Mouse (Mus musculus) limb, embryonic 14.5 days (tissue): Measurements from ENCODE around the gene Lpp. TPM values are rescaled to one million over a fixed set of nuclear protein-coding genes. Genes with fewer than 3 reads are reported as not detected.
"Not testable (repeated sequence)": the region's sequence is repeated elsewhere in the genome, so short reads cannot be mapped to it uniquely, and the experiment has no call there.

Source experiments
- ATAC-seq: fragments of 200-750 bp; cut with Nextera tagmentation; 2 replicates; pipeline ENCODE4 v1.8.0; 2017; ENCODE audit warnings: low read depth, moderate number of reproducible peaks, moderate TSS enrichment; ENCODE audit not compliant: low FRiP score
- DNase-seq: peaks from one replicate; pipeline ENCODE4 v3.0.0-alpha.2; 2015; ENCODE audit warnings: low spot score
- H3K27ac ChIP-seq: fragments of 300-500 bp; sonication (generic); replicated peaks from 2 replicates; pipeline ENCODE4 v1.5.1; 2014; ENCODE audit warnings: low read depth, mild to moderate bottlenecking, low read length, moderate library complexity, mixed read lengths
- H3K27me3 ChIP-seq: fragments of 300-500 bp; sonication (generic); 2 replicates; pipeline ENCODE4 v1.6.1; 2014; ENCODE audit warnings: low read length, mixed read lengths; ENCODE audit not compliant: control insufficient read depth, insufficient read depth
- H3K36me3 ChIP-seq: fragments of 300-500 bp; sonication (generic); 2 replicates; pipeline ENCODE4 v1.6.1; 2014; ENCODE audit warnings: mild to moderate bottlenecking, low read length, moderate library complexity, mixed read lengths; ENCODE audit not compliant: control insufficient read depth, insufficient read depth
- H3K4me1 ChIP-seq: fragments of 300-500 bp; sonication (generic); 2 replicates; pipeline ENCODE4 v1.6.1; 2014; ENCODE audit warnings: antibody characterized with exemption, low read length, mixed read lengths; ENCODE audit not compliant: control insufficient read depth, insufficient read depth
- H3K4me2 ChIP-seq: fragments of 300-500 bp; sonication (generic); replicated peaks from 2 replicates; pipeline ENCODE4 v1.6.1; 2014; ENCODE audit warnings: low read depth, mild to moderate bottlenecking, low read length, moderate library complexity; ENCODE audit not compliant: severe bottlenecking
- H3K4me3 ChIP-seq: fragments of 300-500 bp; sonication (generic); replicated peaks from 2 replicates; pipeline ENCODE4 v1.5.1; 2014; ENCODE audit warnings: low read length
- H3K9ac ChIP-seq: fragments of 300-500 bp; sonication (generic); 2 replicates; pipeline ENCODE4 v1.6.1; 2014; ENCODE audit warnings: mild to moderate bottlenecking, low read depth, low read length, moderate library complexity; ENCODE audit not compliant: severe bottlenecking
- H3K9me3 ChIP-seq: fragments of 300-500 bp; sonication (generic); 2 replicates; pipeline ENCODE4 v1.6.1; 2016; ENCODE audit warnings: low read length; ENCODE audit not compliant: control insufficient read depth
- POLR2A ChIP-seq: fragments of 200-500 bp; IDR thresholded peaks from 2 replicates; pipeline ENCODE4 v1.8.0; 2012; ENCODE audit warnings: inconsistent platforms, mild to moderate bottlenecking, moderate library complexity, borderline replicate concordance; ENCODE audit not compliant: insufficient read depth, insufficient read length; ENCODE audit errors: extremely low read depth
- WGBS: fragments of 180-500 bp; shearing (Covaris S2); extraction: QIAGEN DNeasy Blood & Tissue Kit; methylation state at CpG from one replicate; pipeline ENCODE4 v1.1.7; 2014; 5-methylcytosine and 5-hydroxymethylcytosine counted together
- polyA plus RNA-seq, 2 experiments: library from polyadenylated mRNA; depleted of rRNA in 1 of 2; stranded (reverse) in 1 of 2; unstranded in 1 of 2; fragments of >200 nt; fragmentation: Nextera tagmentation in 1 of 2; extraction: Ambion mirVana in 1 of 2; gene quantifications; 2 replicates each; pipeline versions ENCODE4 v1.2.1 to v1.2.3; 2012 to 2014

Lpp gene
- polyA plus RNA-seq, 2 experiments, result 15.1 to 46.7 TPM

DNA sequence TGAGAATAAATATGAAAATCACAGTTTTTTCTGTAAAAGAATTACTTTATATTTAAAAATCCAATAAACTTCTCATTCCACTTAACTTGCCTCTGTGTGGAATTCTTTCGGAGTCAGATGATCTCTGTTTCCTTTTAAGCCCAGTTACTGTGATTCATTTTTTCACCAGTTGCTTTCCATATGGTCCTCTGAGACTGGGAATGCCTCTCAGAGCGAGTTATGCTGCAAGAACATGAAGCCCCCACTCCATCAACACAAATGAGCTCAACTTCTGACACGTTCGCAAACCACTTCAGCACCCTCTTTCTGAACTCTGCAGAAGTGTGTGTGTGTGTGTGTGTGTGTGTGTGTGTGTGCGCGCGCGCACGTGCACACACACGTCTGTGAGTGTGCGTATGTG, 599.2 kb downstream of the Lpp start:
- Histone ChIP-seq H3K36me3 (no peaks in the 10 kb centered on the region), H3K27me3 (no peaks in the 10 kb centered on the region), H3K27ac (no peak overlapping the region), H3K9ac (no peak overlapping the region), H3K4me1 (peaks cover 5% of the 10 kb centered on the region; the same call in 1 of the 2 replicates), H3K9me3 (no peaks in the 10 kb centered on the region), H3K4me2 (no peak overlapping the region), H3K4me3 (no peak overlapping the region)
- no peak for DNase-seq
- no peak for TF ChIP-seq POLR2A
- WGBS, result 74% methylated on average over 11 of the region's 11 CpGs
- no peak for ATAC-seq

DNA sequence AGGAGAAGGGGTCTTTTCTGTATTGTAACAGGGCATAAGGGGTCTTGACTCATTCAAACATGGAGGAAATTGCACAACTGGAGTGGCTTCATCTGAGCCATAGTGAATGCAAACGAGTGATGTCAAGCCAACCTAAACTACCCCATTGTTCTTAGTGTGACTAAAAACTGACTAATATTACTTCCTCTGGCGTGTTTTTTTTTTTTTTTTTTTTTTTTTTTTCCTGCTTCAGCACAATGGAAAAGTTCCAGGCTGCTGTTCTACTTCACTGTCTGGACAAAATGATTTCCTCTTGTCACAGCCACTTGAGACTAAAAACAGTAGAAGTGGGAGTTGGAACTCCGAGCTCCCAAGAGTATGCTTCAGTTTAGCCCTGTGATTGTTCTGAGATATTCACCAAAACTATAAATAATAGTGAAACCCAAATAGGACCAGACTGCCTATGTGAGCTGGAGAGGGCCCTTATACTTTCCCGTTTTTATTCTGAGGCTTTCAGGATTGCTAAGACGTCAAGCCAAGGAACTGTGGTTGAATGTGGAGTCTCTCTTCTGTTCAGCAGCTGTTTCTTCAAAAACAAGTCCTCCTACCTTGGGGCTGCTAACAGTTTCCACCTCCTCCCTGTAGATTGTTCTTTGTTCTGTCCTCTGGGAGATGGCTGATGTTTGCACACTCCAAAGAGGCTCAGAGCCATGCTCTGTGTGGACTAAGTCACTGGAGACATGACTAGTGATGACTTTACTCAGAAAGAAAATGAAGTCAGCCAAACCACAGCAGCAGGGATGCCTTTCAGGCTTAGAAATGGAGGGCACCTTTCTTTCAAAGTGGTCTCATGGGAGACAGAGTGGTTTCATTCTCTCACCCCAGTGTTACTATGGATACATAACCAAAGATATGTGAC, 617.9 kb downstream of the Lpp start:
- DNase-seq, result no peak
- 76% methylated on average over 5 of the region's 5 CpGs for WGBS
- ATAC-seq, result no peak

DNA sequence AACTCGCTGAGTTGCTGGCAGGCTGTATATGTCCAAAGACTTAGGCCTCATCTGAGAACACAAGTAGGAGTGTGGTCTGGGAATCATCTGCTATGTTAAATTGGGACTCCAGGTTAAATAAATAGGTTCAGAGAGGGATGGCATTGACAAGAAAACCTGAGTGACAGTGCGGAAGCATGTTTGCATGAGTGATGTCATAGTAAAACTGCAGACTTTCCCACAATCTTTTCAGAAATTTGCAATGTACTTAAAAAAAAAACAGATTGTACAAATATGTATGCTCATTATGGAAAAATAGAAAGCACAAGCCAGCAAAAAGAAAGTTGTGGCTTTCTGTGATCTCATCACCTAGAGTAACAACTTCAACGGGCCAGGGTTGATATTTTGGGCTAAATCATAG, 619.6 kb downstream of the Lpp start:
- no peaks in the 10 kb centered on the region for H3K4me1 ChIP-seq
- ATAC-seq (no peak), DNase-seq (no peak)
- H3K36me3 ChIP-seq, result no peaks in the 10 kb centered on the region
- H3K4me3 ChIP-seq, result no peak overlapping the region
- H3K9ac ChIP-seq, result no peak overlapping the region
- H3K9me3 ChIP-seq, result no peaks in the 10 kb centered on the region
- no peak overlapping the region for H3K4me2 ChIP-seq
- WGBS, result 86% methylated on average over 3 of the region's 3 CpGs
- H3K27me3 ChIP-seq, result no peaks in the 10 kb centered on the region
- no peak overlapping the region for H3K27ac ChIP-seq
- no peak for TF ChIP-seq POLR2A

More for the DNA sequence above, 617.9 kb downstream of the Lpp start:
- H3K4me2 ChIP-seq, result no peak overlapping the region
- no peaks in the 10 kb centered on the region for H3K36me3 ChIP-seq
- H3K4me3 ChIP-seq, result no peak overlapping the region
- no peaks in the 10 kb centered on the region for H3K27me3 ChIP-seq
- no peaks in the 10 kb centered on the region for H3K4me1 ChIP-seq
- H3K9ac ChIP-seq, result no peak overlapping the region
- TF ChIP-seq POLR2A, result no peak
- no peaks in the 10 kb centered on the region for H3K9me3 ChIP-seq
- no peak overlapping the region for H3K27ac ChIP-seq

DNA sequence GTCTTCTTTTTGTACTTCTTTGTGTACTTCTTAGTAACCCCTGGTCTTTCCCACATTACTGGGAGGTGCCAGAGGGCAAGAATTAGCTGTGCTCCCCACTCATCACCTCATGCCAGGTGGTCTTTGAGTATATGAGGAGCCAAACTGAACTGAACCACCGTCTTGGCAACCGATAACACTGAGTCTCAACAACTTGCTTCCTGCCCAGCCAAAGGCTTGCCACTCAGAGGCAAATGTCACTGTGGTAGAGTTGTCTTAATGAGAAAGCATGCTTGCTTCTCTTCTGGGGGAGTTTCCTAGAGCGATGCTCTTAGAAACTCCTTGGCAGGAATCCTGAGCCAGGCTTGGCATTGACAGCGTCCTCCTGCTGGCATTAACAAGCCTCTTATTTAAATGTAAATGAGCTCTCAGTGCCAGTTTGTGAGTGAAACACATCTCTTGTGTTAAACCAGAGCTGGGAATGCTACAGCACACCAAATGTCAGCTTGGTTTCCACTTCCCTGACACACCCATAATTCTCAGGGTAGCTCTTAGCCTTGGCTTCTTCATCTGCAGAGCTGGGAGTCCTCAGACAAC, 623.0 kb downstream of the Lpp start:
- H3K27me3 ChIP-seq, result no peaks in the 10 kb centered on the region
- 63% methylated on average over 4 of the region's 4 CpGs for WGBS
- DNase-seq (no peak), ATAC-seq (no peak)
- no peaks in the 10 kb centered on the region for H3K4me1 ChIP-seq
- H3K4me3 ChIP-seq, result no peak overlapping the region
- no peak for TF ChIP-seq POLR2A
- no peak overlapping the region for H3K4me2 ChIP-seq
- H3K9me3 ChIP-seq, result no peaks in the 10 kb centered on the region
- no peaks in the 10 kb centered on the region for H3K36me3 ChIP-seq
- H3K27ac ChIP-seq, result no peak overlapping the region
- H3K9ac ChIP-seq, result no peak overlapping the region

DNA sequence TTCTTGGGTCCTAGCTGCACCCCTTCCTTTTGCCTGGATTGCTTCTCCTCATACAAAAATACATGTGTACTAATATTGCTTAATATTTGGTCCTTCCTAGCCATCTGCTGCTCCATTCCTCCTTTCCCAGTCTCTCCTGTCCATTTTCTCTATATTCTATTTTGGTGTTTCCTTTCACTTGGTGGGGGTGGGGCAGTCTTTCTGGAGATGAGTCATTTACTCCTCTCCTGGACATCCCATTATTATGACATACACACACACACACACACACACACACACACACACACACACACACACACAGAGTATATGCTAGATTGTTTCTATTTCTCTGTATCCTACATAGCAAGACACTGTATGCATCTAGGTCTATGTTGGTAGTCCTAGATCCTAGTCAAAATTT, 623.7 kb downstream of the Lpp start:
- Histone ChIP-seq H3K9ac (no peak overlapping the region), H3K4me2 (no peak overlapping the region), H3K36me3 (no peaks in the 10 kb centered on the region), H3K27ac (no peak overlapping the region), H3K4me3 (no peak overlapping the region), H3K4me1 (no peaks in the 10 kb centered on the region), H3K27me3 (no peaks in the 10 kb centered on the region), H3K9me3 (no peaks in the 10 kb centered on the region)
- TF ChIP-seq POLR2A, result no peak
- DNase-seq (no peak), ATAC-seq (no peak)

DNA sequence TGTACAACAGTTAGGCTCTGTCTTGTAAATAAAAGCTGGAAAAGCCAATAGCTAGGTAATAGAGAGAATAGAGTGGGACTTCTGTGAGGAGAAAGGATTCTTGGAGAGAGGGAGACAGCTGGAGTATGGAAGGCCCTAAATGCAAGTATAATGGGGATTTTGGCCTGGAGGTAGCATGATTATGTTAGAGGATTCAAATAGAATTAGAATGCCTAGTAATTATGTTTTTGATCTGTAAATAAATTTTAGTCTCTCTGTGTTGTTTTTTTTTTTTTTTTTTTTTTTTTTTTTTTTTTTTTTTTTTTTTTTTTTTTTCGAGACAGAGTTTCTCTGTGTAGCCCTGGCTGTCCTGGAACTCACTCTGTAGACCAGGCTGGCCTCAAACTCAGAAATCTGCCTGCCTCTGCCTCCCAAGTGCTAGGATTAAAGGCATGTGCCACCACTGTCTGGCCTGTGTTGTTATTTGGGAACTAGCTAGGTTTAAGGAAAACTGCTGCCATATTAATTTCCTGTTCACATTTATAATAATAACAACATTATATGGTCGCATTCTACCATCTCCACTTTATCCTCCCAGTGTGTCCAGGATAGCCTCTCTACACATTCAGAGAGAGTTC, 628.5 kb downstream of the Lpp start:
- WGBS, result 74% methylated on average over 2 of the region's 2 CpGs
- ATAC-seq, H3K4me2 ChIP-seq, H3K27me3 ChIP-seq, DNase-seq, H3K4me1 ChIP-seq, H3K27ac ChIP-seq, H3K9me3 ChIP-seq, H3K9ac ChIP-seq, H3K4me3 ChIP-seq, H3K36me3 ChIP-seq: not testable (repeated sequence)
